Mouse (Mus musculus): ENCODE data around the gene Cirbp. TPM values are rescaled to one million over a fixed set of nuclear protein-coding genes. Genes with fewer than 3 reads are reported as not detected.
"Not testable (repeated sequence)": the region's sequence is repeated elsewhere in the genome, so short reads cannot be mapped to it uniquely, and the experiment has no call there.

Cirbp gene
- polyA plus RNA-seq, 1 experiment from 2014 or later = 87.0 TPM

DNA sequence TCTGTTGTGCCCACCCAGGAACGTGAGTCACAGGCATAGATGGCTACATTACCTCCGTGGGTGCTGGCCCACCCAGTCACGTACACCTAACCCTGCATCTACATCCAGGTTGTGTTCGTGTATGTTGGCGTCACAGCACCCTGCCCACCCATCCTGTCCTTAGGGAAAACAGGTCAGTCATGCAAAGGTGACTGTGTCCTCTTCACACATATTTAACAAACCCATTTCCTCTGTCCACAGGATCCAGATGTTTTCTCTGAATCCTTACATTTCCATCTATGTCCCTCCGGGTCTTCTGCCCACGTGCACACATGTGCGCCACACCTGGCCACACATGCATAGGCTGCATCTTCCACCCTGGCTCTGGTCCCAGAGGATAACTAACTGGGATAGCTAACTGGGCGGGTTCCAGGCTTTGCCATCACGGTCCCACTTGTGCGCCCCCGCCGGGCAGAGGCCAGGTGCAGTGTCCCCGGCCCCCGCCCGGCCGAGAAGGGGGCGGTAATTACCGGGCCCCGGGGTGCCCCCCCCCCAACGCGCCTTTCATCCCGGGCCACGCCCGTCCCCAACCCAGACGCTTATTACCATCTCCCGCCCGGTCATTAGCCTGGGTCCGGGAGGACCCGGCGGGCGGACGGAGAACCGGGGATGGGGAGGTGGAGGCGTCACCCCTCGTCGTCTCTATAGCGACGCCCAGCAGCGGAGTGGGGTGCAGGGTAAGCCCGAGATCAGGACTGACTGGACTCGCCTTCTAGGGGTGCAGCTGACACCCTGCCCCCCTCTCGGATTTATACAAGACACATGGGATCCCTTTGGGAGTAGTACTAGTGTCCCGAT is 1.4 kb upstream of the Cirbp start:
- no peaks in the 10 kb centered on the region for H3K36me3 ChIP-seq (replicated peaks; ENCODE audit: insufficient read depth, low read length)
- no peaks in the 10 kb centered on the region for H3K27me3 ChIP-seq (ENCODE audit: insufficient read depth, low read length)
- H3K4me2 ChIP-seq (ENCODE audit: low read depth, low read length) = peak overlapping the region; percentile 91
- no peak for ATAC-seq
- no peak for DNase-seq
- WGBS (ENCODE audit: insufficient replicate concordance) = 14% methylated on average over 43 of the region's 44 CpGs
- peaks cover 74% of the 10 kb centered on the region for H3K4me1 ChIP-seq (ENCODE audit: insufficient read depth)
- TF ChIP-seq CTCF (IDR thresholded peaks at IDR 0.05; ENCODE audit: low read depth) (no peak), EP300 (IDR thresholded peaks at IDR 0.05; ENCODE audit: low read depth) (no peak)
- peak overlapping the region; percentile 44 for H3K4me3 ChIP-seq (ENCODE audit: low read depth, low read length)
- H3K9me3 ChIP-seq (ENCODE audit: low read length) = no peaks in the 10 kb centered on the region
- H3K9ac ChIP-seq (replicated peaks) = peak overlapping the region; percentile 52
- 0 out of 2 replicates have a peak overlapping the region, but pooled peaks have one; percentile 42 for H3K27ac ChIP-seq (ENCODE audit: low read depth)

DNA sequence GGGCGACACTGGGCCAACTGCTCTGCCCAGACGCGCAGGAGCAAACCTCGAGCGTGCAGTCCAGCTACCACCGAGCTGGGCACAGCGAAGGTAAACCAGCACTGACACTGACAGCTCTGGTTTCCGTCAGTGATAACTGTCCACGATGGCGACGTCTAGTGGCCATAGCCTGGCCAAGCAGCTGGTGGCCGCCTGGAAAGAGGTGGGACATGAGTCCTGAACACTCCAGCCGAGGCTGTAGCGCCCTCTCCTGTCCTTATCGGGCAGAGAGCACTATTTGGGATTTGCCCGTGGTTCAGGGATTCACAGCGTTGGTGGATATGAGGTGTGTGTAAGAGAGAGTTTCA is 814 bp upstream of the Cirbp start:
- H3K4me1 ChIP-seq (ENCODE audit: insufficient read depth) = peaks cover 75% of the 10 kb centered on the region
- DNase-seq (peak; percentile 97), ATAC-seq (peak; percentile 42)
- under 1% methylated on average over 17 of the region's 17 CpGs for WGBS (ENCODE audit: insufficient replicate concordance)
- H3K27me3 ChIP-seq (ENCODE audit: insufficient read depth, low read length) = no peaks in the 10 kb centered on the region
- peak overlapping the region; percentile 52 for H3K9ac ChIP-seq (replicated peaks)
- TF ChIP-seq EP300 (IDR thresholded peaks at IDR 0.05; ENCODE audit: low read depth) = no peak
- peak; percentile 100 for TF ChIP-seq CTCF (IDR thresholded peaks at IDR 0.05; ENCODE audit: low read depth)
- H3K9me3 ChIP-seq (ENCODE audit: low read length) = no peaks in the 10 kb centered on the region
- peak overlapping the region; percentile 91 for H3K4me2 ChIP-seq (ENCODE audit: low read depth, low read length)
- 0 out of 2 replicates have a peak overlapping the region, but pooled peaks have one; percentile 42 for H3K27ac ChIP-seq (ENCODE audit: low read depth)
- H3K36me3 ChIP-seq (replicated peaks; ENCODE audit: insufficient read depth, low read length) = peaks cover 4% of the 10 kb centered on the region
- peak overlapping the region; percentile 44 for H3K4me3 ChIP-seq (ENCODE audit: low read depth, low read length)

DNA sequence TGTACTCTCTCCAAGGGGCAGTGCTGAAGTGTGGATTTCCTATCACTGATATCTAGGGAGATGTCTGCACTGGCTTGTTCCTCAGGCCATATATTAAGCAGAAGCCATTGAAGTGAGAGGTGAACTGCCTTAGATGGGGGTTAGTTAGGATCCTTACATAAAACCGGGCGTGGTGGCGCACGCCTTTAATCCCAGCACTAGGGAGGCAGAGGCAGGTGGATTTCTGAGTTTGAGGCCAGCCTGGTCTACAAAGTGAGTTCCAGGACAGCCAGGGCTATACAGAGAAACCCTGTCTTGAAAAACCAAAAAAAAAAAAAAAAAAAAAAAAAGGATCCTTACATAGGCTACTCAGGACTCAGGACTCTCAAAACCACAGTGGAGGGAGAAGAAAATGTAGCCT is 351 bp downstream of the Cirbp start:
- H3K27ac ChIP-seq (ENCODE audit: low read depth); H3K4me2 ChIP-seq (ENCODE audit: low read depth, low read length): not testable (repeated sequence)
- peaks cover 67% of the 10 kb centered on the region for H3K4me1 ChIP-seq (ENCODE audit: insufficient read depth)

DNA sequence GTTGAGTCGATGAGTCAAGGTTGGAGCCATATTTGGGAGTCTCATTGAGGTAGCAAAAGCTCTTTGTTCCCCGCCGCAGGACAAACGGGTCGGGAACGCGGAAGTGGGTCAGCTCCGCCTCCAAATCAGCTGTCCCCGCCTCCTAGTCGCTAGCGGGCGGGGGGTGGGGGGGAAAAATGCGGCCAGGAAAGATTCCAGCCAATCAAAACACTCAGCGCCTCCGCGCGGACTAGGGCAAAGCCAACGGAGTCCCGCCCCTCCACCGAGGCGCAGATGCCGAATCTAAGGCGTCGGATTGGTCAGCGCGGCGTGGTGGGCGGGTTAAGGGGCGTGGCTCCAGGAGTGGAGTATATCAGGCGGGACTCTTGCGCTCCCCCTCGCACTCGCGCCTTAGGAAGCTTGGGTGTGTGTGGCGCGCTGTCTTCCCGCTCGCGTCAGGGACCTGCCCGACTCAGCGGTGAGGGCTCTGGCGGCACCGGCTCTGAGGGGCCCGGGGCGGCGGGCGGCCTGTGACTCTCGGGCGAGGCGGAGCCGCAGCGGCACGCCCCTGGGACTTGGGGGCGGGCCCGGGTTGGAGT is 1.8 kb downstream of the Cirbp start:
- ATAC-seq = peak; percentile 87
- peak overlapping the region; percentile 99 for H3K27ac ChIP-seq (ENCODE audit: low read depth)
- peak; percentile 99 for DNase-seq
- no peaks in the 10 kb centered on the region for H3K9me3 ChIP-seq (ENCODE audit: low read length)
- peak overlapping the region; percentile 81 for H3K4me2 ChIP-seq (ENCODE audit: low read depth, low read length)
- peaks cover 25% of the 10 kb centered on the region for H3K36me3 ChIP-seq (replicated peaks; ENCODE audit: insufficient read depth, low read length)
- H3K4me1 ChIP-seq (ENCODE audit: insufficient read depth) = peaks cover 60% of the 10 kb centered on the region
- H3K4me3 ChIP-seq (ENCODE audit: low read depth, low read length) = peak overlapping the region; percentile 71
- WGBS (ENCODE audit: insufficient replicate concordance) = 2% methylated on average over 49 of the region's 55 CpGs
- H3K27me3 ChIP-seq (ENCODE audit: insufficient read depth, low read length) = no peaks in the 10 kb centered on the region
- TF ChIP-seq EP300 (IDR thresholded peaks at IDR 0.05; ENCODE audit: low read depth) (no peak), CTCF (IDR thresholded peaks at IDR 0.05; ENCODE audit: low read depth) (no peak)
- H3K9ac ChIP-seq (replicated peaks) = peak overlapping the region; percentile 96

More for the DNA sequence above, 351 bp downstream of the Cirbp start:
- not testable (repeated sequence) for DNase-seq; ATAC-seq; H3K4me3 ChIP-seq (ENCODE audit: low read depth, low read length); H3K9me3 ChIP-seq (ENCODE audit: low read length); H3K9ac ChIP-seq (replicated peaks); H3K27me3 ChIP-seq (ENCODE audit: insufficient read depth, low read length)
- WGBS (ENCODE audit: insufficient replicate concordance) = 93% methylated on average over 4 of the region's 4 CpGs
- H3K36me3 ChIP-seq (replicated peaks; ENCODE audit: insufficient read depth, low read length) = peaks cover 14% of the 10 kb centered on the region

DNA sequence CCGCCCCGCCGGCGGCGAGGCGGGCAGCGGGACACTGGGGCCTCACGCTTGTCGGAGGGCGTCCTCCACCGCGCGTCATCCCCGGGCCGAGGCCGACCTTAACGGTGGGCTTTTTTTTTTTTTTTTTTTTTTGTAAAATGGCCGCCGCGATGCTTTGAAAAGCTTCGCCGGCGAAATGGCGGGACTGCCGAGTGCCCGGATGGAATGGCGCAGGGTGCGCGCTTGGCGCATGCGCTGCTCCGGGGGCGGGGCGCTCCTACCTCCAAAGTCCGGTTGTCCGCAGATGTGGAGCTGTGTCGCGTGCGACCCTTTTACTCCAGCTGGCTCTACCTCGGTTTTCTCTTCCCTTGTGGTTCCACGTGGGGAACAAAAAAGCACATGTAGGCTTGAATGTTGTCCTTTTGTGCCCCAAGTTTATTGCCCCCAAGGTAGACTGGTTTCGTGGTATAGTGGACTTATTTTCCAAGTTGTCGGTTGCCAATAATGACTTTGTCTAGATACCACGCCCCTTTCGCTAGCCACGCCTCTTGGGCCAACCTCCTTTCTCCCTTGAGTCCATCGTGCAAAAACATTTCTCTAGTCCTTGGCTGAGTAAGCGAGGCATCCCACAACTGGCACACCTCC is 2.4 kb downstream of the Cirbp start:
- Histone ChIP-seq H3K4me3 (ENCODE audit: low read depth, low read length) (peak overlapping the region; percentile 71), H3K4me1 (ENCODE audit: insufficient read depth) (peaks cover 56% of the 10 kb centered on the region)
- peak; percentile 67 for ATAC-seq

DNA sequence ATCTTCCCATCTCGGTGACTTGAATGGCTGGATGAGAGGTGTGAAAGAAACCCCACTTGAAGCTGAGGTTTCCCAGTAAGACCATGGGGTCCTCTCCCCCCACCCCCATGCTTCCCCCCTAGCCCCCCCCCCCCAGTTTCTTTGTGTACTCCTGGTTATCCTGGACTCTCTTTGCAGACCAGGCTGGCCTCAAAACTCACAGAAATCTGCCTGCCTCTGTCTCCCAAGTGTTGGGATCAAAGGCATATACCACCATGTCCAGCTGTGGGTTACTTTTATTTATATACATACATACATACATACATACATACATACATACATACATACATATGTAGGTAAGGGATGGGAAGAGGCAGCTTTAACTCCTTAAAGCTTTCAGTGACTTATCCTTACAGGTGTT is 3.3 kb downstream of the Cirbp start:
- H3K4me2 ChIP-seq (ENCODE audit: low read depth, low read length) = peak overlapping the region; percentile 81
- no peak for ATAC-seq
- H3K27me3 ChIP-seq (ENCODE audit: insufficient read depth, low read length) = no peaks in the 10 kb centered on the region
- TF ChIP-seq CTCF (IDR thresholded peaks at IDR 0.05; ENCODE audit: low read depth) = no peak
- TF ChIP-seq EP300 (IDR thresholded peaks at IDR 0.05; ENCODE audit: low read depth) = no peak
- H3K9ac ChIP-seq (replicated peaks) = peak overlapping the region; percentile 96; the same call in 1 of the 2 replicates
- 65% methylated on average over 1 of the region's 1 CpGs for WGBS (ENCODE audit: insufficient replicate concordance)
- DNase-seq = no peak
- peaks cover 53% of the 10 kb centered on the region for H3K4me1 ChIP-seq (ENCODE audit: insufficient read depth)
- no peaks in the 10 kb centered on the region for H3K9me3 ChIP-seq (ENCODE audit: low read length)
- H3K36me3 ChIP-seq (replicated peaks; ENCODE audit: insufficient read depth, low read length) = peaks cover 25% of the 10 kb centered on the region
- peak overlapping the region; percentile 71 for H3K4me3 ChIP-seq (ENCODE audit: low read depth, low read length)
- peak overlapping the region; percentile 99 for H3K27ac ChIP-seq (ENCODE audit: low read depth)

More for the DNA sequence above, 2.4 kb downstream of the Cirbp start:
- Histone ChIP-seq H3K9me3 (ENCODE audit: low read length) (no peaks in the 10 kb centered on the region), H3K36me3 (replicated peaks; ENCODE audit: insufficient read depth, low read length) (peaks cover 25% of the 10 kb centered on the region), H3K4me2 (ENCODE audit: low read depth, low read length) (peak overlapping the region; percentile 81), H3K9ac (replicated peaks) (peak overlapping the region; percentile 96), H3K27me3 (ENCODE audit: insufficient read depth, low read length) (no peaks in the 10 kb centered on the region), H3K27ac (ENCODE audit: low read depth) (peak overlapping the region; percentile 99)
- WGBS (ENCODE audit: insufficient replicate concordance) = under 1% methylated on average over 39 of the region's 48 CpGs
- TF ChIP-seq CTCF (IDR thresholded peaks at IDR 0.05; ENCODE audit: low read depth) (no peak), EP300 (IDR thresholded peaks at IDR 0.05; ENCODE audit: low read depth) (peak; percentile 9; the same call in 1 of the 2 replicates)
- peak; percentile 96 for DNase-seq
